Mouse (Mus musculus): Measurements from ENCODE around the gene Cyp2g1.
"Not testable (repeated sequence)": the region's sequence is repeated elsewhere in the genome, so short reads cannot be mapped to it uniquely, and the experiment has no call there.

Gene Cyp2g1

DNA sequence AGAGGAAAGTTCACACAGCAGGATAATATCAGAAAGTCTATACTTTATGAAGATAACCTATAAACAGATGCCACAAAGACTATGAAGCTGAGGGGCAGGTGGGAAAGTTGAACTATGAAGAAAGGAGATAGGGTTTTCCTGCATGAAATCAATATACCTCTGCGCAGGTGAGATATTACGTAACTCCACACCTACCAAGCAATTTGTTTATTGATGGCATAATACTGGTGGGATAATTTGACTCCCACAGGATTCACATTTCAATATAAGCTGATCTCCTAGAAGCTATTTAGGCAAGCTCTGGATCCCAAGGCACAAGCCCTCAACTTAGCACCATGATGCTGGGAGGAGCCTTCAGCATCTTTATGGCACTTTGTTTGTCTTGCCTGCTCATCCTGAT, at the start of gene Cyp2g1:
Cyp2g1 (plus strand) TSS at position 301 of the 400 bp plus-strand sequence.
- no peak for DNase-seq

- DNase-seq, result peak in 1 of 2 experiments; percentile 57
Measured at GRCm38 (mm10) chr7:26767084-26767483, 41.6 kb upstream of the Cyp2g1 start.

- DNase-seq, result no peak
Measured at GRCm38 (mm10) chr7:26769881-26770470, 38.7 kb upstream of the Cyp2g1 start.

- no peak for DNase-seq
Measured at GRCm38 (mm10) chr7:26772866-26773586, 35.7 kb upstream of the Cyp2g1 start.

- DNase-seq, result peak; percentile 17 to 43
Measured at GRCm38 (mm10) chr7:26775866-26776265, 32.8 kb upstream of the Cyp2g1 start.

DNA sequence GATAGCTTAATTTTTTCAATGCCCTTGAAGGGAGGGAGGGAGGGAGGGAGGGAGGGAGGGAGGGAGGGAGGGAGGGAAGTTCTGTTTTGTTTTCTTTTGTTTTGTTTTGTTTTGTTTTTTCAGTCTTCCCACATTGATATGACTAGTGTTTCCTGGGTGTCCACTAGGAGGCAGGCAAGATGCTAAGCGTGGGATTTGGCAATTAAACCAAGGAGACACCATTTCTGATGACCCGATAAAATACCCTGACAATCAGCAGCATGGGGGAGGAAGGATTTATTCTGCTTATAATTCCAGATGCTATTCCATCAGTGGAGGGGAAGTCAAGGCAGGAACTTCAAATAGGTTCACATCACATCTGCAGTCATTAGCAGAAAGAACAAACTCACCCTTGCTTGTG, 30.9 kb upstream of the Cyp2g1 start:
- DNase-seq, result peak in 1 of 2 experiments; percentile 16

GRCm38 (mm10) chr7:26778474-26778873, 30.2 kb upstream of the Cyp2g1 start:
- DNase-seq, result peak; percentile 68 to 79

DNA sequence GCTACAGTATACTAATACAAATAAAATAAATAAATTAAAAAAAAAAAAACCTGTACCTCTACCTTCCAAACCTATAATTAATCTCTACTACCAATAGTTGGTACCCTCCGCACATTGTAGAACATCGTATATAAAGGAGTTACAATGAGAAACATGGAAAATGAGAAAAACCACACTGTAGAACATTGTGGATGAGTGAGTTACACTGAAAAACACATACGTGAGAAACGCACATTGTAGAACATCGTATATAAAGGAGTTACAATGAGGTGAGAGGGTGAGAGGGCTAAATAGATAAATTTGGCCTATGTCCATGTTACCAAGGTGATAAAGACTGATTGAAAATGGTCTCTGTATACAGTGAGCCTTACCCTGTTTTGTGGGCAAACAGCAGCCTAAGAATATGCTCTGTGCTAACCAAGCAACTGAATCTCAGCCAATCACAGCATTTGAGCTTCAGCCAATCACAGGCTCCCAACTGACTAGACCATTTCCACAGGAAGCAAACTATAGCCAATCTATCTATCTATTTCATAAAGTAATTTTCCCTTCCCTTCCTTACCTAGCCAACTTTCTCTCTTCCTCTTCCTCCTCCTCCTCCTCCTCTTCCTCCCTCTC, 28.8 kb upstream of the Cyp2g1 start:
- no peak for DNase-seq

DNA sequence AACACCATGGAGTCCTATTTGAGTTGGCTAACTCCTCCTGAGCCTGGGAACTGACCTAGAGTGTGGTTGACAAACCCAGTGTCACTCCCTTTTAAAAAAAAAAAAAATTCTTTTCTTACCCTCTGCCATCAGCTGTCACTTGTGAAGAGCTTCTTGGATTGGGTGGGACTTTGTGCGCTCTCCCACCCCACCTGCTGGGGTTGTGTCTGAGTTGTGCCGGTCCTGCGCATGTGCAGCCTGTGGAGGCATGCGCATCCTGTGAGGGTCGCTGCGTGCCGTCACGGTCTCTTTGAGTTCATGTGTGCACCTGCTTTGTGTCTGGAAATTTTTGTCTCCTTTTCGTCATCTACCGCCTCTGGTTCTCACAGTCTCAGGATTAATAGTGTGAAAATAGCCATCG, 28.2 kb upstream of the Cyp2g1 start:
- DNase-seq, result no peak

DNA sequence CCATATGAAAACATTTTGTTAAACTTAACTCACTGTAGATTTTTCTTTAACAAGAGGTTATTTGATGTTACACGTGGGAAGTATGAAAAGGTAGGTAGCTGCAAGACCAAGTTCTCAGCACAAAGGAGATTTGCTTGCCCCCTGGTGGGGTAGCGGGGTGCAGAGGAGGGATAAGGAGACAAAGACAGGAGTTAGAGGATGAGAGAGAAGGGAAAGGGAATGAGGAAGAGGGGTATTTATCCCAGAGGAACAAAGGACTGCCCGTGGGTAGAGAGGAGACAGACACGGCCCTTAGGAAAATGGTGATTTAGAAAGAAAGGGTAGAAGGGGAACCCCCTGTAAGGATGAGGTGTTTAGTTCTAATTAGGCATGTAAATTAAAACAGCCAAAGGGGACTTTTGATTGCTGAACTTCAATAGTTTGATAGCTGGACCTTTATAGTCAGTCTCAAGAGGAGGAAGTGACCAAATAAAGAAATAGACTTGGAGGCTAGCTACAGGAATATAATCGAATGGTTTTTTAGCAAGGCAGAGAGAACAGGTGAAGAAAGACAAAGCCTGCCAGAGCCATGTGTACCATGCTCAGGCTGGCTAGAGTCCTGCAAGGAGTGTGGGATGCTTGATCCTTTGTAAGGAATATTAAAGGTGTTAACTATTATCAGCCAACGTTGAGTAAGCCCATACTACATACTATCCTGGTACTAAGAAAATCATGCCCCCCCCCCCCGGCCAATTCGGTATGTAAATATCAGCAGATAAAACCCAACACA, 27.5 kb upstream of the Cyp2g1 start:
- DNase-seq, result no peak

GRCm38 (mm10) chr7:26781767-26782131, 26.9 kb upstream of the Cyp2g1 start:
- DNase-seq, result no peak

GRCm38 (mm10) chr7:26783163-26783562, 25.5 kb upstream of the Cyp2g1 start:
- DNase-seq, result peak; percentile 92 to 94

DNA sequence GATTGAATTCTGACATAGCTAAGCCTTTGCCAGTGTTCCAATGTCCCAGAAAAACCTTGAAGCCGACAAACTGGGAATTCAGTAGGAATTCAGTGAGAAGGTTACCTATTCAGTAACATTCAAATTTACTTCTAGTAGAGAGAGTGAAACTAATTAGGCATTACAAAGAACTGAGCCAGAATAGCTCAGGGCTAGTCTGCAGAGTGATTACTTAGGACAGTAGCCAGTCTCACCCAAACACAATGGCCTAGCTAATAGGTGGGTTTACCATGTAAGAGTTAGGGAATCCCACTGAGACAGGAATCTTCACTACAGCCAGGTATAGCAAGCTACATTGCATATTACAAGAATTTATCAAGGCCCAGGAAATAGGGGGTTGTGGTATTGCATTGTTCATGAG, 22.7 kb upstream of the Cyp2g1 start:
- not testable (repeated sequence) for DNase-seq

GRCm38 (mm10) chr7:26789984-26790383, 18.7 kb upstream of the Cyp2g1 start:
- no peak for DNase-seq

DNA sequence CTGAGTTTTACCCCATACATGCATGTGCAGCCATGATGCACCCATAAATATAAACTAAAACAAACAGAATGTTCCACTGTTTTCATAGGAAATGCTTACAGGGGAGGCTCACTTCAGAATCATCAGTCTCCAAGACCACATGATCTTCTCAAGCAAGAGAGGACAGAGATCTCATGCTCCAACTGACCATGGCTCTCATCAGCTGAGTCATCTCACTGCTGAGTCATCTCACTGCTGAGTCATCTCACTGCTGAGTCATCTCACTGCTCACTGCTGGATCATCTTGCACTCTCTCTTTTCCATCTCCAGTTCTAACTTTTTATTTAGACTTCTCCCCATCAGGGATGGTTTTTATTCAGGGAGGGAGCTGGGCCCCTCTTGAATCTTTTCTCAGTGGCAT, 8.6 kb upstream of the Cyp2g1 start:
- no peak for DNase-seq

DNA sequence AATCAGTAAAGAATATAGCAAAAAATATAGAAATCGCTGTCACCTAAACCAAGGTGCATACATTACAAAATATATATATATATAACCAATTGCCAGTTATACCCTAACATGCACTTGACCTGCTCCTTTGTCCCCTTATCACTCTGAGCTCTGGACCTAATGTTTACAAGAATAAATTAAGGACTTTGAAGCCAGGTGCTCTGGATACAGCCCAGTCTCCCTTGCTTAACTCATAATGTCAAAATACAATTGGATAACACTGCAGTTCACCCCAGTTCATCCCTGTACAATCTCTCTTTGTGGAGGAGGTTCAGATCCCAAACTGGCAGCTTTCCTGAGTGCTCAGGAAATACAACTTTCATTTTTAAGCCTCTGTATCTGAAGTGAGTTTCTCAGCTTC, 7.7 kb upstream of the Cyp2g1 start:
- no peak for DNase-seq

- not testable (repeated sequence) for DNase-seq
Measured at GRCm38 (mm10) chr7:26831556-26832292, 23.0 kb downstream of the Cyp2g1 start.

DNA sequence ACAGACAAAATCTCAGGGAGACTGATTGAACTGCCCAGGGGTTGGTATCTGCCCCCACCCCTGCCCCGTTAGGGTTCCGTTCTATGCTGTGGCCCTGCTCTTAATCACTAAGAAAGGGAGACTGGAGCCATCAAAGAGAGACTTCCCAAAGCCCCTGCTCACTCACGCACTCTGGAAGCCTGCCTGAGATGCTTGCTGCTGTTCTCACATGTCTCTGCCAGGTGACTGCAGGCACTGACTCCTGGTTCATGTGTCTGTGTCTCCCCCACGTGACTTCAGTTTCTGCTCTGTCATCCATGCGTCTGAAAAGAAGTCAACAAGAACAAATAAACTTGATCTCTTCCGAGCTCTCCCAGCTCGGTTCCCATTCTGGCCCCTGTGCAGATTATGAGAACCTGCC, 24.0 kb downstream of the Cyp2g1 start:
- peak; percentile 81 to 87 for DNase-seq

DNA sequence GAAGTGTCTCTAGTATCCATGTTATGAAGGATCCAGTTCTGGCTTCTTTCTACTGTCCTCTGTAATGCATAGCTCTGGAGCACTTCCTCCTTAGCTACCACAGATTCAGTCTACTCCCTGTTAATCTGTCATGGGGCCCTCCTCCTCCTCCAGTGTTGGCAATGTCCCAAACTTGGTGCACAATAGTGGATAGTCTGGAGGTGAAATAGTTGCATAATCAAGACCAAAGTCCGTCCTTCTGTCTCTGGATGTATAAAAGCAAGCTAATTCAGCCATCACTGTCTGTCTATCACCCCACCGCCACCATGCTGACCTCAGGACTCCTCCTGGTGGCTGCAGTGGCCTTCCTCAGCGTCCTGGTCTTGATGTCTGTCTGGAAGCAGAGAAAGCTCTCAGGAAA, 26.4 kb downstream of the Cyp2g1 start, which contains the start of gene Cyp2a5:
Cyp2a5 (plus strand) TSS at position 247 of the 400 bp plus-strand sequence.
- peak; percentile 78 to 90 for DNase-seq

GRCm38 (mm10) chr7:26843400-26843799, 34.7 kb downstream of the Cyp2g1 start:
- not testable (repeated sequence) for DNase-seq

- not testable (repeated sequence) for DNase-seq
Measured at GRCm38 (mm10) chr7:26850063-26850462, 41.4 kb downstream of the Cyp2g1 start.
